Mouse (Mus musculus): ENCODE measurements around the gene Galc. TPM values are rescaled to one million over a fixed set of nuclear protein-coding genes. Genes with fewer than 3 reads are reported as not detected.
A peak's percentile ranks its signal among the peaks of the same experiment; 100 is the strongest.

Galc gene
- polyA plus RNA-seq, 1 experiment from 2014 or later = 9.7 TPM

DNA sequence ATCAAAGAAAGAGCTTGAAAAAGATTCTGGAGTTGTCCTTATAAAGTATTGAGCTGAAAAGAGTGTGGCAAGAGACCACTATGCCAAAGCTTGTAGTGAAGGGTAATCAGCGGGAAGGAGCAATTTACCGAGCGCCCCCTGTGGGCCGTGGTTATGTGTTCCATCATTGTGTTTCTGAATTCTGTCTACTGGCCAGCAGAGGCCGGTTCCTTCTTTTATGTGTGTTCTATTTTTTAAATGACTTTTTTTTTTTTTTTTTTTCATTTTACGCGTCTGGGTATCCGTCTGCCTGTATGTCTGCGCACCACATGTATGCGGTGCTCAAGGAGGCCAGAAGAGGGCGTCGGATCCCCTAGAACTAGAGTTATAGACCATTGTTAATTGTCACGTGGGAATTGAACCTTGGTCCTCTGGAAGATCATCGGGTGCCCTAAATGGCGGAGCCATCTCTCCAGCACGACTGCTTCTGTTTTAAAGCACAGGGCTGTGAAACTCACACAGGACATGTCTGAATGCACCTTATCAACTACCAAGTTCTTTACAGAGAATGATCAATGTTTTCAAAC, 78.9 kb downstream of the Galc start:
- Histone ChIP-seq H3K27ac (ENCODE audit: low read depth, low read length) (no peak overlapping the region), H3K4me3 (ENCODE audit: low read depth, low read length) (no peak overlapping the region), H3K4me1 (ENCODE audit: control insufficient read depth, insufficient read depth, low read length) (peaks cover 6% of the 10 kb centered on the region; the same call in 1 of the 2 replicates), H3K9ac (ENCODE audit: low read length) (no peak overlapping the region), H3K36me3 (ENCODE audit: control insufficient read depth, insufficient read depth, low read length) (no peaks in the 10 kb centered on the region), H3K9me3 (replicated peaks; ENCODE audit: control insufficient read depth, low read length) (no peaks in the 10 kb centered on the region), H3K27me3 (replicated peaks; ENCODE audit: control insufficient read depth, insufficient read depth, low read length) (no peaks in the 10 kb centered on the region), H3K4me2 (ENCODE audit: low read length) (no peak overlapping the region)
- 94% methylated on average over 16 of the region's 16 CpGs for WGBS
- DNase-seq (ENCODE audit: low spot score) (no peak), ATAC-seq (0 out of 2 replicates have a peak, but pooled peaks have one; percentile 5)

- Histone ChIP-seq H3K4me3 (ENCODE audit: low read depth, low read length) (no peak overlapping the region), H3K9me3 (replicated peaks; ENCODE audit: control insufficient read depth, low read length) (no peaks in the 10 kb centered on the region), H3K27ac (ENCODE audit: low read depth, low read length) (no peak overlapping the region), H3K4me1 (ENCODE audit: control insufficient read depth, insufficient read depth, low read length) (peaks cover 6% of the 10 kb centered on the region; the same call in 1 of the 2 replicates), H3K4me2 (ENCODE audit: low read length) (no peak overlapping the region), H3K27me3 (replicated peaks; ENCODE audit: control insufficient read depth, insufficient read depth, low read length) (no peaks in the 10 kb centered on the region), H3K9ac (ENCODE audit: low read length) (no peak overlapping the region), H3K36me3 (ENCODE audit: control insufficient read depth, insufficient read depth, low read length) (no peaks in the 10 kb centered on the region)
- DNase-seq (ENCODE audit: low spot score) (peak; percentile 37), ATAC-seq (no peak)
- WGBS = 83% methylated on average over 1 of the region's 1 CpGs
Measured at GRCm38 (mm10) chr12:98179496-98179895, 79.8 kb downstream of the Galc start.

DNA sequence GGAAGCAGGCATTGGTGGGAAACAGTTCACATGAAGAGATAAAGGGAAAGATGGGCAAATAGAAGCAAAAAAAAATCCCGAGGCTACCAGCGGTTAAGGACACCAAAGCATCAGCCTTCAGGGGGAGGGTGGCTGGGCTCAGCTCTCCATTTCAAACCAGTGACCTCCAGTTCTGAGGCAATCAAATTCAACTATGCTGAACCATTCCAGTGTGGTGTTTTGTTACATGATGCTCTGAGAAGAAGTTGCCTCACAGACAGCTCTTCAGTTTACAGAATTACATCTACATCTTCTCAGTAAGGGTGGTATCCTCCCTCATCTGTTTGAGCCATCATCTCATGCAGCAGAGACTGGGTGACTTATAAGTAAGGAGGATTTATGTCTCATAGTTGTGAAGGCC, 82.6 kb downstream of the Galc start:
- DNase-seq (ENCODE audit: low spot score) (no peak), ATAC-seq (no peak)
- Histone ChIP-seq H3K4me1 (ENCODE audit: control insufficient read depth, insufficient read depth, low read length) (peaks cover 6% of the 10 kb centered on the region; the same call in 1 of the 2 replicates), H3K27ac (ENCODE audit: low read depth, low read length) (no peak overlapping the region), H3K27me3 (replicated peaks; ENCODE audit: control insufficient read depth, insufficient read depth, low read length) (no peaks in the 10 kb centered on the region), H3K9ac (ENCODE audit: low read length) (no peak overlapping the region), H3K9me3 (replicated peaks; ENCODE audit: control insufficient read depth, low read length) (no peaks in the 10 kb centered on the region), H3K4me2 (ENCODE audit: low read length) (no peak overlapping the region), H3K4me3 (ENCODE audit: low read depth, low read length) (no peak overlapping the region), H3K36me3 (ENCODE audit: control insufficient read depth, insufficient read depth, low read length) (no peaks in the 10 kb centered on the region)
- WGBS = 97% methylated on average over 2 of the region's 2 CpGs

GRCm38 (mm10) chr12:98161901-98162300, 97.4 kb downstream of the Galc start:
- WGBS = 89% methylated on average over 3 of the region's 3 CpGs
- no peaks in the 10 kb centered on the region for H3K36me3 ChIP-seq (ENCODE audit: control insufficient read depth, insufficient read depth, low read length)

DNA sequence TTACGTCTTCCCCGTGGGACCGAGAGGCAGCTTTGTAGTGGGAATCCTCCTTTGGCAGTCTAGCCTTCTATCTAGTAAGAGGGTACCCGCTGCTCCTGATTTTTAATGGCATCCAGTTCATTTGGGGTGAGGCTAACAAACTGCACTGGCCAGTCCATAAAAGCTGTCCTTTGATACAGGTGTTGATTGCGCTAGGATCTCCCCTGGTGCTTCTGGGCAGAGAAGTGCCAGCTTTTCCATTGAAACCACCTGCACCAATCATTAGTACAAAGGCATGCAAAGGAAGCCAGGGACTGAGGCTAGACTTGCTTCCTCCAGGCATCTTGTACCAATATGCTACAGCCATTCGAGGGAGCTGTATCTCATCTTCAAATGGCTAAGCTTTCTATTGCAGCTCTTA, 98.4 kb downstream of the Galc start:
- WGBS = 90% methylated on average over 6 of the region's 6 CpGs
- no peak overlapping the region for H3K9ac ChIP-seq (ENCODE audit: low read length)
- H3K4me3 ChIP-seq (ENCODE audit: low read depth, low read length) = no peak overlapping the region
- H3K4me2 ChIP-seq (ENCODE audit: low read length) = no peak overlapping the region
- H3K9me3 ChIP-seq (replicated peaks; ENCODE audit: control insufficient read depth, low read length) = no peaks in the 10 kb centered on the region
- H3K27ac ChIP-seq (ENCODE audit: low read depth, low read length) = no peak overlapping the region
- no peaks in the 10 kb centered on the region for H3K36me3 ChIP-seq (ENCODE audit: control insufficient read depth, insufficient read depth, low read length)
- H3K27me3 ChIP-seq (replicated peaks; ENCODE audit: control insufficient read depth, insufficient read depth, low read length) = no peaks in the 10 kb centered on the region
- no peaks in the 10 kb centered on the region for H3K4me1 ChIP-seq (ENCODE audit: control insufficient read depth, insufficient read depth, low read length)
- ATAC-seq (no peak), DNase-seq (ENCODE audit: low spot score) (no peak)

More at GRCm38 (mm10) chr12:98161901-98162300, 97.4 kb downstream of the Galc start:
- no peak for DNase-seq (ENCODE audit: low spot score)
- Histone ChIP-seq H3K4me3 (ENCODE audit: low read depth, low read length) (no peak overlapping the region), H3K4me1 (ENCODE audit: control insufficient read depth, insufficient read depth, low read length) (no peaks in the 10 kb centered on the region), H3K4me2 (ENCODE audit: low read length) (no peak overlapping the region), H3K27ac (ENCODE audit: low read depth, low read length) (no peak overlapping the region), H3K27me3 (replicated peaks; ENCODE audit: control insufficient read depth, insufficient read depth, low read length) (no peaks in the 10 kb centered on the region), H3K9ac (ENCODE audit: low read length) (no peak overlapping the region), H3K9me3 (replicated peaks; ENCODE audit: control insufficient read depth, low read length) (no peaks in the 10 kb centered on the region)
- ATAC-seq = no peak

Other genes starting within 250 kb of the Galc start
- gene Gpr65, start 9.2 kb upstream of the Galc start, polyA plus RNA-seq (2014; fragmentation: Nextera tagmentation; extraction: Ambion mirVana) = 0.10 and 0.27 TPM in 2 replicates

Measured in forebrain, embryonic 14.5 days (tissue).